Mouse (Mus musculus) layer of hippocampus, adult 8-10 months (tissue): Measurements from ENCODE around the gene Orai1. TPM values are rescaled to one million over a fixed set of nuclear protein-coding genes. Genes with fewer than 3 reads are reported as not detected.
A peak's percentile ranks its signal among the peaks of the same experiment; 100 is the strongest.
"Not testable (repeated sequence)": the region's sequence is repeated elsewhere in the genome, so short reads cannot be mapped to it uniquely, and the experiment has no call there.

ENCODE experiments used
- DNase-seq, 2 experiments: peaks; one replicate each; pipeline ENCODE4 v3.0.0; 2022; ENCODE audit warnings: low spot score in 2 of 2
- total RNA-seq, 4 experiments: library from RNA; stranded (reverse); gene quantifications; 2 replicates each; pipeline ENCODE4 v1.2.4; 2022

Gene Orai1
- total RNA-seq, result 10 to 100 TPM in 3 of 4 experiments, 1 to 10 TPM in 1; 9.4 to 16.0 (median 14.1) TPM

DNA sequence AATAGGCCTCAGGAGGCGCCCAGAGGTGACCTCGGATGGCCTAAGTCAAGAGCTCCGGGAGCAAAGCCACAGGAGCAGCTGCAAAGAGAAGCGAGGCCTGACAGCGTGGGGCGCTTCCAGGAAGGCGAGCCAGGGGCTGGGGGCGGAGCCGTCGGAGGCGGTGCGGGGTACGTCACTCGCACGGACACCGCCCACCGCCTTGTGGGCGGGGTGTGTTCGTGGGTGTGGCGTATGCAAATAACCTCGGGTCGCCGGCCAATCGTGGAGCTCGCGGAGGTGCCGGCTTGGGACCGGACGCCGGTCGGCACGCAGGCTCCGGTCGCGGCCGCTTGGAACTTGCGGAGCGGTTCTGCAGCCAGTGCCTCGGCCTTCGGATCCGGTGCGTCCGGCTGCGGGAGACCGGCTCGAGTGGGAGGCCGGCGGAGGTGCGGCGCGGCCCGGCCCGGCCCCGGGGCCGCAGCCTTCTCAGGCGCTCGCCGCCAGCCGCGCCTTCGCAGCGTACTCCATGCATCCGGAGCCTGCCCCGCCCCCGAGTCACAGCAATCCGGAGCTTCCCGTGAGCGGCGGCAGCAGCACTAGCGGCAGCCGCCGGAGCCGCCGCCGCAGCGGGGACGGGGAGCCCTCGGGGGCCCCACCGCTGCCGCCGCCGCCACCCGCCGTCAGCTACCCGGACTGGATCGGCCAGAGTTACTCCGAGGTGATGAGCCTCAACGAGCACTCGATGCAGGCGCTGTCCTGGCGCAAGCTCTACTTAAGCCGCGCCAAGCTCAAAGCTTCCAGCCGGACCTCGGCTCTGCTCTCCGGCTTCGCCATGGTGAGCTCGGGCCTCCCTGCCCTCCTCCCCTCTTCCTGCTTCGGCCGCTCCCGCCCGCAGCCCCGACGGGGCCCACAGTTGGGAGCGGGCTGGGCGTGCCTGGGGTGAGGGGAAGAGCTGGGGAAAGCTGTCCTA is at the start of gene Orai1:
Gene Orai1 (plus strand): TSS at position 322 of the 949 bp plus-strand sequence.
- peak; percentile 94 to 97 for DNase-seq

DNA sequence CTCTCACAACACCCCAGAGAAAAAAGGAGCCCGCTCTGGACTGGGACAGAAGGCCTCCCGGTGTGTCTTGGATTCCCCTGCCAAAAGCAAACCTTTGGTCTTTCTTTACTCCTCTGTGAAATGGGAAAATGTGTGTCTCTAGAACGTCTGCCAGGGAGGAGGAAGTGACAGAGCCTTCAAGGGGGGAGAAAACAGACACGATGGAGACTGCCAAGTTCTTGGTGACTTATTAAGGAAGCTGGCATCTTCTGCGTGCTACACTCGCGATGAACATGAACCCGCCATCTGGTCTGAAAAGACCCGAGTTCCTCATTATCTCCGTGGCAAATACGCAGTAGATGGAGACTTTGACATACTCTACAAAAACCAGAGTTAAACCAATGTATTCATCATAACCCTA is 49.4 kb upstream of the Orai1 start:
- DNase-seq, result peak in 1 of 2 experiments; percentile 23

DNA sequence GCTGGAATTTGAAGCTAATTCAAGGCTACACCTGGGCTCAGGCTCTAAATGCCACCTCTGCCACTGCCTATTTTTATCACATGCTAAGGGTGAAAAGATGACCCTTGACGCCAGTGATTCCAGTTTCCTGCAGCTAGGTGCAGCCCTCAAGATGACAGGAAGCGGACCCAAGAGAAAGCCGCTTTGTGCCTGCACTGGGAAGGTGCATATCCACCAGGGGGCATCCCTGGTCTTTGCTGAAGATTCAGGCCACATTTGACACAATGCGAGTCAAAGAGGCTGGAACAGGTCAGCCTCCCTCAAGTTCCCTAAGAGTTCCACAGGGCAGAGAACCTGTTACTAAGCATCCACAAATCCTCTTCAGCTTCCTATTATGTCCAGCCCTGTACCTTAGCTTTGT is 46.6 kb upstream of the Orai1 start:
- peak; percentile 30 to 74 for DNase-seq

DNA sequence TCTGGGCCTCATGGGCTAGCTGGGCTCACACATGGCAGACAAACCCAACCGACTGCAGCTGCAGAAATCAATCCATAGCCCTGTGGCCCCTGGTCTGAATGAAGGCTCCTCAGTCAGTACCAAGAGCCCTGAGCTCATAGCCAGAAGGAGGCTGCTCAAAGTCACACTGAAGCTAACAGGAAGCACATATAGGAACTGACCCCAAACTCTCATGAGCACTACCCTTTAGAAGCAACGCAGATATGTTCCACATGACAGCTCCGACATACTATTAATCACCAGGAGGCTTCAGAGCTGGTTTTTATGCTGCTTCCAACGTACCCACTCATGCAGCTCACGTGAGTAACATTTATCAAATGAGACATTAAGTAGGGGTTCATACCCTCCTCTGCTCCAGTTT is 44.8 kb upstream of the Orai1 start:
- DNase-seq, result no peak

DNA sequence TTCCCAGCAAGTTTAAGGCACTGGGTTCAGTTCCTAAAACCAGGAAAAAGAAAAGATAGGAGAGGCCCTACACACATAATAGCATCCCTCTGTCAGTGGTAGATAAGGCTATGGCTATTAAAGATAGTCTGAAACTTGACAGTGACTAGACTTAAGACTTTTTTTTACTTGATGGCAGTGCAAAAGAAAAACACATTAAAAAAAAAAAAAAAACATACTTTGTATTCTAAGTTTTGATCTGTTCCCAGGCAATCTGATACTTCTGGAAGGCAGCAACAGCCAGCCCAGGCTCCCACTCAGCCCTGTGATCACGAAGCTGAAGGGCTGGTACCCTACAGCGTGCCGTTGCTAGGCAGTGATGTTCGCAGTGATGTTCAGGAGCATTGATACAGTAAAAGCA is 43.4 kb upstream of the Orai1 start:
- DNase-seq, result no peak

DNA sequence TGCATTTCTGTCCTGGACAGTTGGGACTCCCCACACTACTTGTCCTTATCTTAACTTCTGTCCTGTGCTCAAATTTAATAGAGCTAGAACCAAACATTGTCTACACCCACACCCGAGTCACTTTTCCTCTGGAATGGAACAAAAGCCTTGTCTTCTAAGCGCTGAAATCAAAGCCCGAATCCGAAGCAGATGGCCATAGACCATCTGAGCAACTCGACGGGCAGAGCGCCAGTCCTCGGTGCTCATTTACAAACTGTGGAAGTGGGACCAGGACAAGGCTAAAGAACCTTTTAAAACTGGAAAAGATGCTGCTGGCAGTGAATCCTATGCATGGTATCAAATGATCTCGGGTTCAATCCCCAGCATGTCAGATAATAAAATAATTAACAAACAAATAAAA is 42.8 kb upstream of the Orai1 start:
- peak; percentile 27 to 63 for DNase-seq

DNA sequence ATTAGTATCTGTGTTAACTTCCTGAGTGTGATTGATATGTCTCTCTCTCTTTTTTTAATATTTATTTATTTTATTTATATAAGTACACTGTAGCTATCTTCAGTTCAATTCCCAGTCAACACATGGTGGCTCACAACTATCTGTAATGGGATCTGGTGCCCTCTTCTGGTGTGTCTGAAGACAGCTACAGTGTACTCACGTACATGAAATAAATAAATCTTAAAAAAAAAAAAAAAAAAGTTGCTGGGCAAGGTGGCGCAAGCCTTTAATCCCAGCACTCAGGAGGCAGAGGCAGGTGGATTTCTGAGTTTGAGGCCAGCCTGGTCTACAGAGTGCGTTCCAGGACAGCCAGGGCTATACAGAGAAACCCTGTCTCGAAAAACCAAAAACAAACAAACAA is 40.2 kb upstream of the Orai1 start:
- not testable (repeated sequence) for DNase-seq

DNA sequence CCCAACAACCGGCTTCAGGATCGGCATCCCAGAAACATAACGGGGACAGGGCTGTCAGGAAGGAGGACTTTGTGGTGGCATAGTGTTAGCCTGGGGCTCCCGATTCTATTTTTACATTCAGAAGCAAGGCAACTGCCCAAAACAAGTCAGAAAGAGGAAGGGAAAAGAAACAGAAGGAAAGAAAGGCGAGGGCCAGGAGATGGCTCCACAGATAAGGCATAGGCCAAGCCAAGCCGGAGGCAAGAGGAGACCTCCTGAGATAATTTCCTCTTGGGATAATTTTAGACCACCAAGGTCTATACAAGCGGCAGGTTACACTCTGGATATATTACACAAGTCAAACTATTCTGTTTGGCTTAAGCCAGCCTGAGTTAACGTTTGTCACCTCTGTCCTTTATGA is 35.9 kb upstream of the Orai1 start:
- no peak for DNase-seq

DNA sequence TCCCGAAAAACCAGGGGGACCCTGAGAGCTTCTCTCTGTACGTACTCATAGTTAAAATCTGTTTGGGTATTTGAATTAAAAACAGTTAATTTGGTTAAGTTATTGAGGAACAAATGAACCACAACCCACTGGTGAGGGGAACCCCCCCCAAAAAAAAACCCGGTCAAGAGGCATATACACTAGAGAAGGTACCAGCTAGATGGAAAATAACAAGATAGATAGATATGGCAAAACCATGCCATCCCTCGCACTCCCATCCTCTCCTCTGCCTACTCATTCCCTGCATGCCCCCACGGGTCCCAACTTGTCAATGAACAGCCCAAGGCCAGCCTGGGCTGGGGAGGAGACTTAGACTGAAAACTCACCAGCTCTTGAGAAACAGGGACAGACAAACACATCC is 30.4 kb upstream of the Orai1 start:
- DNase-seq, result no peak

DNA sequence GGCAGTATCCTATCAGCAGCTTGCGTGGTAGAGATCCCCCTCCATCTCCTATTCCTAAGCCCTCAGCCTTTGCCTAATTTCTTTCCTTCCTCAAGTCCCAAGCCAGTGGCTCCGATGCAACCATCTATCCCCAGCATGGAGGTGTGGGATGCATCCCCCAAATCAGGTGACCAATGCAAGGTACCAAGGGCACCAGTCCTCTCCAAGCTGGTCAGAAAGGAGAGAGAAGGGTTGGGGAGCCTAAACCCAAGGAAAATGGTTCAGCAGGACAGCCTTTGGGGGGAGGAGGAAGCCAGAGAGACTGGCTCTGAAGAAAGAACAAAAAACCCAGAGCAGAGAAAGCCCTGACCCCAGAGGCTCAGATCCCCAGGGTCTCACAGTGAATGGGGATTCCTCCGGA is 29.6 kb upstream of the Orai1 start:
- no peak for DNase-seq

DNA sequence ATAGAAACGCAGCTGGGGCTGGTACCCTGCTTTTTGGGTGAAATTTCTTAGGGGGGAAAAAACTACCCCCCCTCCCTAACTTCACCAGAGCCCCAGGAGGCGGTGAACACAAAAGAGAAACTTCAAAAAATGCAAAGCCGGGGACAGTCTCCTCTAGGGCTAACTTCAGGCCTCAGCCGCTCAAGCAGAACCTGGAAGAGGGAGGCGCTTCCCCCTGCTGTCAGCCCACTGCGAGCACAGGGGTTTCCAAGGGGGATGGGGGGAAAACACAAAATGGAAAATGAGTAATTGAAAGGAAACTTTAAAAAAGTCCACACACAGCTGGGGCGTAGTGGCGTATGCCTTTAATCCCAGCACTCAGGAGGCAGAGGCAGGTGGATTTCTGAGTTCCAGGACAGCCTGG is 28.8 kb upstream of the Orai1 start:
- no peak for DNase-seq

DNA sequence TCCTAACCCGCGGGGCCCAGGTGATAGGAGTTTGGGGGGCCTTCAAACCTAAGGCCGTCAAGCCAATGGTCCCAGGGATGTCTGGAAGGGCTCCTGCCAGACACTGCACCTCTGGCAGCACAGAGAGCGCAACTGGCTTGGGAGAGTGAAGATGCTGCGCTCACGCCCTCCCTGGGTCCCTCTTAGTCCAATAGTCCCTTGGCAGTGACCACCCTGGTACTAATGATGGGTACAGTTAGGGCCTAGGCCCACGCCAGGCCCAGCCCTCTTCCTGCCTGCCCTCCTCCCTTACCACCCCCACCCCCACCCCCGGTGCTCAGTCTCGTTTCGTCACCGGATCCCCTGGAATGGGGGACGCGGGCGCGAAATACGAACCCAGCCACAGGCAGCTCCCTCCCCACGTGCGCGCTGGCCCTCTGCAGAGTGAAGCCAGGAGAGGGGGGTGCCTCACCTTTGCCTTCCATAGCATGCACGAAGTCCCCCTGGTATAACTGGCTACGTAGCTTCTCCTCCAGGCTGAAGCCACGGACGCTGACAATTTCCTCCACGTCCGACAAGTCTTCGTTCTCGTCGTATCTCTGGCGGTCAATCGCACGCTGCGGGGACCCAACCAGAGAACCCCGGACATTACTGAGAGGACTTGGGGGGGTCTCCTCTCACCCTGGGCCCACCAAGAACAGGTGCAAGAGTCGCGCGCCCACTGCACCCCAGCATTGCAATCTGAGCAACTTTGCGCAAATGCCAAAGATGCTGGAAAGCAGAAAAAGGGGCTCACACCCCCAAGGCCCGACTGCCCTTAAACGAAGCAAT is 27.5 kb upstream of the Orai1 start:
- DNase-seq, result no peak

DNA sequence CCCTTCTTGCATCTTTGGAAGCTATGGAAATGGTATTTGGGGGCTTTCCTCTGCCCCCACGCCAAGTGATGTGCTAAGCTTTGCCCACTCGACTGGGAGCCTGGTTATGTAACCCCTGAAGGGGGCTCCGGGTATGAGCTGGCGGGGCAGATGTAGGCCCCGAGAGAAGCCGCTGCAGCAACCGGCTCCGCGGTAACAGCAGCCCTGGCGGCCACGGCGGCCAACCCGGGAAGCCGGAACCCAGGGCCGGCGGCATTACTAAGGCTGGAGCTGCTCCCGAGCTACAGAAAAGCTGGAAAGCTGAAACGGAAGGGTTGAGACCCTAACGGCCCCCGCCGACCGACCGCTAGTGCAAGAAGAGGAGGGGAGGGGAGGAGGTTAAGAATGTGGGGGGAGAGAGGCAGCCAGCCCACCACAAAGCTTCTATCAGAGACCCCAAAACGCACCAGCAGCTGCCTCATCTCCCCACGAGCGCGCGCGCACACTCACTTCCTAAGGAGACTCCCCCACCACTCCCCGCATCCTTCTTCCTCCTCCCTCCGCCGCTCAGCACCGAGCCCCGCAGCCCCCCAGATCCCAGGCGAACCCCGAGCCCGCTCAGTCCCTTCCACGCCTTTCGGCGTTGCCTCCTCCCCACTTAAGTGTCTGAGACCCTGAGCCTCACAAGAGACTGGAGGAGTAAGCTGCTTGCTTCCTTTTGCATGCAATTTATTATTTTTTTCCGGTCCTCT is 26.7 kb upstream of the Orai1 start:
- DNase-seq, result peak; percentile 34 to 48

DNA sequence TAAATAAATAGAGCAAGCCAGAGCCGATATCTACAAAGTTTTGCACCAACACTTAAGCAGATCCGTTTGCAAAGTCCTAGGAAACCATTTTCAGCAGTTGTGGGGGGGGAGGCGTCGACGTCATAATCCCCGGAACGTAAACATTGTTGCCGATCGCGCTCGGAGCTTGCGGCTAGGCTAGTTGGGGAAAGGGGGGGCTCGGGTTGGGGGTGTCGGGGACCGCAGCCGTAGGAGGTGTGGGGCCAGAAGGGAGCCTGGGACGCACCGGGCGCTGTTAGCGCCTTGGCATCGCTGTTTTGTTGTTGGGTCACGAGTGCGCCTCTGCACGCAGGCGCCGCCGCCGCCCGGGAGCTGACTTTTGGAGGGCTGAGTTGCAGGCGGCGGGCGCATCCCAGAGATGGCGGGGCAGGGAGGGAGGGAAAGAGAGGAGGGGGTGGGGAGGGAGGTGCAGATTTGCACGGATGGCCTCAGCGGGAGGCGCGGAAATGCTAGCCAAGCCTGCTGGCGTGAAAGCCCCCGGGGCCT is 25.8 kb upstream of the Orai1 start:
- peak; percentile 48 to 63 for DNase-seq

DNA sequence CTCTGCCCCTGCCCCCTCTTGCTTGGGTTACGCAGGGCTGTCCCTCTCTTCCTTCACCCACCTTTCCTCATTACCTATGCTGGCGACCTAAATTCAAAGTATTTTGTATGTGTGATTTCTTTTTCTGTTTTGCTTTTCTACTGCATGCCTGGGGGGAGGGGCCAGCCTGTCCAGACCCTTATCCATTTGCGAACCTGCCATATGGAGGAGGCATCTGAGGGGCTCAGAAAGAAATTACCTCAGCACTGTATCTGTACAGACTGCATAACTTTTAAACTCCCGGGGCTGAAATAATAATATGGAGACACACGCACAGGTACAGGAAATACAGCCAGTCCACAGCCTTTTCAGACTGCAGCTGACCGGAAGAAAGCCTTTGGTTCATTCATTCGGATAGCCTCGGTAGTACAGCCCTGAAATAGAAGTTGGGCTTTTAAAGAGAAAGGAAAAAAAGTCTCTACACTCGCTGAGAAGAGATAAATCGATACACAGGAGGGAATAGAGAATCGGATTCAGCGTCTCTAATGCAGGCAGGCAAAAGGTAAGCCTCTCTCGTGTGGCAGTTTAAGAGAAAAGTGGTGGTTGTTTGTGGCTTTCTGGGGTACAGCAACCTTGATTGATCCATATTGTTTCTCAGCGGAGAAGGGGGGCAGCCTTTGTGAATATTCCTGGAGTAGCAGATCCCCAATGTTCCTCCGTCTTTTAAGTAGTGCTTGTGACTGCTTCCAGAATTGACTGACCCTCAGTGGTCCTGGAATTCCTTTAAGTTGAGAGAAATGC is 25.1 kb upstream of the Orai1 start, which contains the start of gene Kdm2b:
Gene Kdm2b (minus strand): TSS at position 273 of the 780 bp plus-strand sequence.
- no peak for DNase-seq

DNA sequence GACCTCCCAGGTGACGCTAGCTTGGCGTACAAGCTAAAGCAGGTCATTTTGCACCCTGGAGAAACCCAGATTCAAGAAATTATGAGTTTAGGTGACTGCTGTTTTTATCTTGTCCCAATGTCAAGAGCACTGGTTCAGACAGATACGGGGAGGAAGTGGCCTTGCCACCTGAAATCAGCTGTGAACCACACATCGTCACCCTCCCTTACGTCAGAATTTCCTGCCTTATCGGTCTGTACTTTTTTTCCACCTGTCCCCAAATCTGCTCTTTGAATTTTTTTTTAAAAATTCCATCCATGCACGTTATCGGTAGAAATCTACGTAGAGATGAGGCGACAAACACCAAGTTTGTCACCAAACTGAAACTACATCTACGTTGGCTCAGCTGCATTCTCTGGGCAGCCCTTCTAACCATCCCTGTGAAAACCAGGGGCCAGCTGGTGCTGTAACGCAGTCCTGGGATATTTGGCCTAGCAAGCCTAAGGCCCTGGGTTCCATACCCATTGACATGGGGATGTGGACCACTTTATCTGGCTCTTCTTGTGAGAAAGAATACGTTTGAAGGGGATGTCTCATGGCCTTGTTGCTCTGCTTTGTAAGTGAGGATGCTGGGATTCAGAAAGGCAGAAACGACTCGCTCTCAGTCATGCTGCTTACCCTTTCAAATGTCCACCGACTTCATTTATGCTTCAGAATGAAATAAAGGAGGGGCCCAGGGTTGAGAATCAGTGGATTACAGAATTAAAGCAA is 24.3 kb upstream of the Orai1 start:
- no peak for DNase-seq

DNA sequence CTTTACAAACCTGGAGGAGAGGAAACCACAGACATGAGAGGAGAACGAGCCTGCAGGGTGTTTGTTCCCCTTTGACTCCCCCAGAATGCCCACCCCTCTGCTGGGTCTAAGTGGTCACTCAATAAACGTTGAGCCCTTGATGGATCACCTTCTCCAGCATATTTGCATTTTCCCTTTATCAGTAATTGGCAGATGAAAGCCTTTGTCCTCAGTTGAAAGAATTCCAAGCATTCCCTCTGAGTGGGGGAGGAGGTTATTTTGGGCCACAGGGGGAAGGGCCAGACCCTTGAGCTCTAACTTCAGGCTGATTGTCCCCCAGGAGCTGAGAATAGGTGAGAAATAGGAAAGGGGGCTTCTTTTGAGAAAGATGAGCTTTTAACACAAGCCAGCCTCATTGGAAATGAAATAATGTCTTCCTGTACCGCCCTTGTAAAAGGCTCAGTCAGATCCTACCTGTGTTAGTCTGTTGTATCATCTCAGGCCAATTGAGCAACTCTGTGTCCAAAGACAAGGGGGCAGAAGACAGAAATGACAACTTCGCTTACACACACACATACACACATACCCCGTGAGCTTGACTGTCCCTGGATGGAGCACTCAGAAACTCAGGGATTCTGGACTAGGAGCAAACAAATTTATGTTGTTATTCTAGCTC is 23.4 kb upstream of the Orai1 start:
- no peak for DNase-seq

DNA sequence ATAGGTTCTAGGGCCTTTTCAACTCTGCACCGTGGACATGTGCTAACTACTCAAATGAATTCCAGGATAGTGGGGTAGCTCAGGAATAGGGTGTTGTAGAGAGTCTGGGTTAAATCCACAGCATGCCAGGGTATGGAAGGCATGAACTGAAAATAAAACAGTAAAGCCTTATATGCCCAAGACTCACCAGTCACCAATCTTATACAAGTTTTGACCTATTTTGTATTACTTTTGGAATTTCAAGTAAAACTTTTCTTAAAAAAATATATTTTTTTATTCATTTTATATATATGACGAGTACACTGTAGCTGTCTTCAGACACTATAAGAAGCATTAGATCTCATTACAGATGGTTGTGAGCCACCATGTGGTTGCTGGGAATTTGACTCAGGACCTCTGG is 21.1 kb upstream of the Orai1 start:
- DNase-seq, result no peak

DNA sequence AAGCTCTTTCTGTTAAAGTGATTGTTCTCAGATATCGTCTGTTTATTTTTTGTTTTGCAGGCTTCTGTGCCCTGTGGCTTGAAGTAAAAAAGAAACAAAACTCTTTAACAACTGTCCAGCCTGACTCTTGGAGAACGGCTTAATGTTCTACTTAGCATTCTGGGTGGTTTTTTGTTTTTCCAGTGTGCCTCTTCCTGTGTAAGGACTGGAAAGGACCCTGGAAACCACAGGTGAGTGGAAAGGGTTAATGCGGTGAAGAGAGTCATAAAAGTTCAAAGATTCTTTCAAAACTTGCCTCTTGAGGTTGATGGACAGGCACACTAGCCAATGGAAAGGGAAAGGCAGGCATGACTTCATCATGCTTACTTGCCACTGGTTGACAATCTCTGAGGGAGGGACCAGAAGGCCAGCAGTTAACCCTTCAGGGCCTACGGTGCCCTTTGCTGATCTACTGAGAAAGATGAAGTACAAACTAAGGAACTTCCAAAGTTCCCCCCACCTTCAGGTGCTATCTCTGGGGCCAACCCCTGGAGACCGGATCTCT is 20.5 kb upstream of the Orai1 start:
- DNase-seq, result peak; percentile 77 to 80
